Mouse (Mus musculus): ENCODE data around the gene Gm21981. TPM values are rescaled to one million over a fixed set of nuclear protein-coding genes. Genes with fewer than 3 reads are reported as not detected.
"Not testable (repeated sequence)": the region's sequence is repeated elsewhere in the genome, so short reads cannot be mapped to it uniquely, and the experiment has no call there.

Gm21981 gene
- total and polyA plus RNA-seq, 3 experiments = 0.71 to 0.81 TPM; not detected in 1

DNA sequence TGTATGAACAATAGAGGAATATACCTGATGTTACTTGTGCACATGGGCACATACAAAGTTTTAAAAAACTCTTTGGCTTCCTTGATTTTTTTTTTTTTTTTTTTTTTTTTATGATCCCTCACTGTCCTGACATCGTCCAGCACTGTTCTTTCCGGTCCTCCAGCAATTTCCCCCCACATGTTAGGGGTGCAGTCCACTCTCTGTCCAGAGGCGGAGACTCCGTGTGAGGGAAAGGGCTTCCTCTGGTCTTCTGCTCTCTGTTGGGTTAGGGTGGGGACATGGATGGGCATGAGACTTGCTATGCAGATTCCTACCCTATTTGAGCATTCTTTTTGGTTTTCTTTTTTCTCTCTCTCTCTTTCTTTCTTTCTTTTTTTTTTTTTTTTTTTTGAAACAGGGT is 36.4 kb downstream of the Gm21981 start:
- H3K36me3 ChIP-seq (ENCODE audit: control insufficient read depth in 1 of 2, insufficient read depth in 2 of 2, low read length in 2 of 2) = no peaks in the 10 kb centered on the region
- no peak overlapping the region for H3K9ac ChIP-seq (ENCODE audit: control insufficient read depth, low read depth, low read length, poor library complexity, severe bottlenecking)
- H3K4me1 ChIP-seq (ENCODE audit: control insufficient read depth in 1 of 2, insufficient read depth in 2 of 2, low read length in 2 of 2) = no peaks in the 10 kb centered on the region
- H3K27me3 ChIP-seq (ENCODE audit: control insufficient read depth in 1 of 2, insufficient read depth in 2 of 2, low read length in 2 of 2) = no peaks in the 10 kb centered on the region
- no peak for DNase-seq (ENCODE audit: low read depth, low spot score)
- no peak overlapping the region for H3K27ac ChIP-seq (ENCODE audit: control insufficient read depth, low read depth, low read length)
- no peak overlapping the region for H3K4me3 ChIP-seq (ENCODE audit: control insufficient read depth in 1 of 2, insufficient read depth in 1 of 2, low read depth in 2 of 2, low read length in 2 of 2)
- no peaks in the 10 kb centered on the region for H3K9me3 ChIP-seq (replicated peaks; ENCODE audit: insufficient read depth, low read length)
- TF ChIP-seq E2F4 (IDR thresholded peaks at IDR 0.05; ENCODE audit: borderline replicate concordance, low read depth, low read length) = no peak
- no peak for TF ChIP-seq NRF1 (IDR thresholded peaks at IDR 0.05; ENCODE audit: insufficient read depth, low read depth, low read length, poor library complexity, severe bottlenecking)
- no peak for TF ChIP-seq USF2 (IDR thresholded peaks at IDR 0.05; ENCODE audit: borderline replicate concordance in 1 of 2, insufficient read depth in 1 of 2, low read depth in 1 of 2, low read length in 2 of 2)
- TF ChIP-seq TCF12 (IDR thresholded peaks at IDR 0.05; ENCODE audit: low read depth, low read length) = no peak
- no peaks in the 10 kb centered on the region for H3K79me2 ChIP-seq (ENCODE audit: control insufficient read depth, insufficient read depth, low read length, poor library complexity)

DNA sequence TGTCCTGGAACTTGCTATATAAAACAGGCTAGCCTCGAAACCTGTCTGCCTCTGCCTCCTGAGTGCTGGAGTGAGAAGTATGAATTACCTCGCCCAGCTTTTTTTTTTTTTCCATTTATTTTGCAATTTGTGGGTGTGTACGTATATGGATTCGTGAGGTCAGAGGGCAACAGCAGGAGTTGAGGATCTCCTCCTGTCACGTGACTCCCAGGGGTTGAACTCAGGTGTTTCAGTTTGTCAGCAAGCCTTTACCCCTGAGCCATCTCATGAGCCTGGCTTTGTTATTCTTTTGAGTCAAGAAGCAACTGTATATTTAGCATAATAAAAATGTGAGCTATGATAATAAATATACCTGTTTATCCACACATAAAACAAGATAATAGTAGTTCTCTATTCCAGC is 38.6 kb downstream of the Gm21981 start:
- no peak for DNase-seq (ENCODE audit: low read depth, low spot score)
- TF ChIP-seq UBTF (IDR thresholded peaks at IDR 0.05; ENCODE audit: borderline replicate concordance, insufficient read depth, low read depth, low read length) (no peak), ZC3H11A (IDR thresholded peaks at IDR 0.05; ENCODE audit: low read depth, low read length) (no peak), ZMIZ1 (IDR thresholded peaks at IDR 0.05; ENCODE audit: low read depth, low read length) (no peak), BHLHE40 (IDR thresholded peaks at IDR 0.05; ENCODE audit: borderline replicate concordance, low read depth, low read length) (no peak), MEF2A (IDR thresholded peaks at IDR 0.05; ENCODE audit: extremely low read depth, insufficient replicate concordance, low read depth, low read length, poor library complexity, severe bottlenecking) (no peak), ETS1 (IDR thresholded peaks at IDR 0.05; ENCODE audit: low read depth, low read length) (no peak), MXI1 (IDR thresholded peaks at IDR 0.05; ENCODE audit: low read depth, low read length) (no peak), POLR2AphosphoS5 (IDR thresholded peaks at IDR 0.05; ENCODE audit: borderline replicate concordance, low read depth, low read length) (no peak), USF1 (IDR thresholded peaks at IDR 0.05; ENCODE audit: low read depth, low read length) (no peak)
- no peaks in the 10 kb centered on the region for H3K4me1 ChIP-seq (ENCODE audit: control insufficient read depth in 1 of 2, insufficient read depth in 2 of 2, low read length in 2 of 2)
- no peaks in the 10 kb centered on the region for H3K27me3 ChIP-seq (ENCODE audit: control insufficient read depth in 1 of 2, insufficient read depth in 2 of 2, low read length in 2 of 2)
- no peak overlapping the region for H3K4me3 ChIP-seq (ENCODE audit: control insufficient read depth in 1 of 2, insufficient read depth in 1 of 2, low read depth in 2 of 2, low read length in 2 of 2)
- no peaks in the 10 kb centered on the region for H3K79me2 ChIP-seq (ENCODE audit: control insufficient read depth, insufficient read depth, low read length, poor library complexity)
- no peak overlapping the region for H3K27ac ChIP-seq (ENCODE audit: control insufficient read depth, low read depth, low read length)
- no peaks in the 10 kb centered on the region for H3K36me3 ChIP-seq (ENCODE audit: control insufficient read depth in 1 of 2, insufficient read depth in 2 of 2, low read length in 2 of 2)
- H3K9ac ChIP-seq (ENCODE audit: control insufficient read depth, low read depth, low read length, poor library complexity, severe bottlenecking) = no peak overlapping the region
- no peaks in the 10 kb centered on the region for H3K9me3 ChIP-seq (replicated peaks; ENCODE audit: insufficient read depth, low read length)

DNA sequence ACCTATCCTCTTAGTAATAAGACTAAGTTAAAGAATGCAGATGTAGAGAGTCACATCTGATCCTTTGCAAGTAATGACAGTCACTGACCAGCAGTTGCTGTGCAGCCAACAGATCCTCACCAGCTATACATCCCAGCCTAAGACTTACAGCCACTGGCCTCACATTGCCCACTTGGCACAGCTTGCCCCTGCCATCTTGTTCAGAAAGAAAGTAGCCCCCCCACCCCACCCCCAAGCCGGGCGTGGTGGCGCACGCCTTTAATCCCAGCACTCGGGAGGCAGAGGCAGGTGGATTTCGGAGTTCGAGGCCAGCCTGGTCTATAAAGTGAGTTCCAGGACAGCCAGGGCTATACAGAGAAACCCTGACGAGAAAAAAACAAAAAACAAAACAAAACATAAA is 39.9 kb downstream of the Gm21981 start:
- not testable (repeated sequence) for H3K4me3 ChIP-seq (ENCODE audit: control insufficient read depth in 1 of 2, insufficient read depth in 1 of 2, low read depth in 2 of 2, low read length in 2 of 2); H3K36me3 ChIP-seq (ENCODE audit: control insufficient read depth in 1 of 2, insufficient read depth in 2 of 2, low read length in 2 of 2); H3K9me3 ChIP-seq (replicated peaks; ENCODE audit: insufficient read depth, low read length); H3K27me3 ChIP-seq (ENCODE audit: control insufficient read depth in 1 of 2, insufficient read depth in 2 of 2, low read length in 2 of 2); H3K9ac ChIP-seq (ENCODE audit: control insufficient read depth, low read depth, low read length, poor library complexity, severe bottlenecking); H3K79me2 ChIP-seq (ENCODE audit: control insufficient read depth, insufficient read depth, low read length, poor library complexity); H3K27ac ChIP-seq (ENCODE audit: control insufficient read depth, low read depth, low read length); DNase-seq (ENCODE audit: low read depth, low spot score); H3K4me1 ChIP-seq (ENCODE audit: control insufficient read depth in 1 of 2, insufficient read depth in 2 of 2, low read length in 2 of 2)
